Mouse (Mus musculus) colon, adult 2 months (tissue): ENCODE results near the gene Lypd1. TPM values are rescaled to one million over a fixed set of nuclear protein-coding genes. Genes with fewer than 3 reads are reported as not detected.

ENCODE experiments used
- polyA plus RNA-seq: library from polyadenylated mRNA; depleted of rRNA; stranded (reverse); fragments of >200 nt; gene quantifications from 2 replicates; pipeline ENCODE4 v1.2.3, GENCODE M21; 2012; rRNA removed

Lypd1 gene
- polyA plus RNA-seq = 0.35 and 0.52 TPM in 2 replicates

GRCm38 (mm10) chr1:125912601-125913600 is at the start of gene Lypd1:
TSS of gene Lypd1 (minus strand) at chr1:125913101.

Other genes with a start within 250 kb of the Lypd1 start
- gene Gpr39, start 236.1 kb downstream of the Lypd1 start, polyA plus RNA-seq = 7.2 and 8.8 TPM in 2 replicates